Mouse (Mus musculus): ENCODE data around the gene Ncf1. TPM values are rescaled to one million over a fixed set of nuclear protein-coding genes. Genes with fewer than 3 reads are reported as not detected.

Ncf1 gene
- polyA plus RNA-seq, 1 experiment from 2014 or later, result 6.0 TPM

DNA sequence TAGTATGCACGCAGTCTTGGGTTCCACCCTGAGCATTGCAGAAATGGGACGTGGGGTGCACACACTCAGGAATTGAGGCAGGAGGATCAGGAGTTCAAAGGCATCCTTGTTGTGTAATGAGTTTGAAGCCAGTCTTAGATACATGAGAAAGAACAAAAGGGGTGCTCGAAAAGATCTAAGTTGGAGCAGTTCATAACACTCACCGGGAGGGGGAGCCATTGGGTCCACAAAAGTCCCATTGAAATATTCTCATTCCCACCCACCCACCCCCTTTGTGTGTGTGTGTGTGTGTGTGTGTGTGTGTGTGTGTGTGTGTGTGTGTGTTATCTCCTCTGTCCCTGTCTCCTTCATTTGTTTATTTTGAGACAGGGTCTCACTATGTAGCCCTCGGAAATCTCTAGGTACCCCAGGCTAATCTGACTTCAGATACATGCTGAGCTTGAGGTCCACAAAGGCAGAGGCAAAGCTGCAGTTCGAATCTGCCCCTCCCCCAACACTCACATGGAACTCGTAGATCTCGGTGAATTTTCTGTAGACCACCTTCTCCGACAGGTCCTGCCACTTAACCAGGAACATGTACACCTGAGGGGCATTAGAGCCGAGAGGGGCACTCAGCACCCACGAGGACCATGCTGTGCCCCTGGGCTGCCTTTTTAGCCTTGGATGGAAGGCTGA, 1.7 kb downstream of the Ncf1 start:
- H3K27me3 ChIP-seq (replicated peaks), result no peaks in the 10 kb centered on the region
- H3K4me2 ChIP-seq (replicated peaks), result no peak overlapping the region
- no peak overlapping the region for H3K4me3 ChIP-seq (replicated peaks)
- ATAC-seq, result no peak
- no peak overlapping the region for H3K9ac ChIP-seq
- H3K27ac ChIP-seq, result no peak overlapping the region
- H3K4me1 ChIP-seq (replicated peaks), result 0 out of 2 replicates have a peak, but pooled peaks cover 10% of the 10 kb centered on the region
- WGBS, result 38% methylated on average over 11 of the region's 11 CpGs
- no peaks in the 10 kb centered on the region for H3K9me3 ChIP-seq
- no peaks in the 10 kb centered on the region for H3K36me3 ChIP-seq

DNA sequence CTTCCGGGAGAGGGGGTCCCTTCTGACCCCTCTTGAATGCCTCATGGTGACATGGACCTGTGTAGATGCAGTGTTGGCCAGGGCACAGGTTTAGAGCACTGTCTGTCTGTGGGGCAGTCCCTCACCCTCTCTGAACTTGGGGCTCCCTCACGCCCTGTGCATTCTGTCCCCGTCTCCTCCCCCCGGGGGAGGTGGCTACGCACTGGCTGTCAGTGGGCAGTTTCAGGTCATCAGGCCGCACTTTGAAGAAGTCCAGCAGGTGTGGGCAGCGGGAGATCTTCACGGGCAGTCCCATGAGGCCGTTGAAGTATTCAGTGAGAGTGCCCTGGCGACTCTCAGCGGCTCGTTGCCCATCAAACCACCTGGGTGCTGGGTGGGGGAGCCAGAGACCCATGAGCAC, 2.5 kb downstream of the Ncf1 start:
- no peaks in the 10 kb centered on the region for H3K36me3 ChIP-seq
- WGBS, result 59% methylated on average over 12 of the region's 12 CpGs
- no peak overlapping the region for H3K27ac ChIP-seq
- H3K9ac ChIP-seq, result no peak overlapping the region
- ATAC-seq, result no peak
- H3K9me3 ChIP-seq, result no peaks in the 10 kb centered on the region
- H3K4me2 ChIP-seq (replicated peaks), result no peak overlapping the region
- H3K27me3 ChIP-seq (replicated peaks), result no peaks in the 10 kb centered on the region; the same call in 1 of the 2 replicates
- H3K4me1 ChIP-seq (replicated peaks), result peaks cover 6% of the 10 kb centered on the region; the same call in 1 of the 2 replicates
- H3K4me3 ChIP-seq (replicated peaks), result no peak overlapping the region

GRCm38 (mm10) chr5:134225110-134225901, 4.1 kb downstream of the Ncf1 start:
- Histone ChIP-seq H3K4me1 (replicated peaks) (peaks cover 9% of the 10 kb centered on the region), H3K27me3 (replicated peaks) (no peaks in the 10 kb centered on the region; the same call in 1 of the 2 replicates), H3K4me3 (replicated peaks) (no peak overlapping the region), H3K4me2 (replicated peaks) (no peak overlapping the region), H3K9ac (no peak overlapping the region), H3K9me3 (no peaks in the 10 kb centered on the region), H3K27ac (no peak overlapping the region), H3K36me3 (no peaks in the 10 kb centered on the region)
- WGBS, result 79% methylated on average over 30 of the region's 30 CpGs
- ATAC-seq, result no peak

- no peaks in the 10 kb centered on the region for H3K36me3 ChIP-seq
- ATAC-seq, result peak; percentile 26; the same call in 1 of the 2 replicates
- H3K9ac ChIP-seq, result no peak overlapping the region
- 3% methylated on average over 36 of the region's 36 CpGs for WGBS
- no peaks in the 10 kb centered on the region; the same call in 1 of the 2 replicates for H3K27me3 ChIP-seq (replicated peaks)
- H3K9me3 ChIP-seq, result no peaks in the 10 kb centered on the region
- no peak overlapping the region for H3K27ac ChIP-seq
- peak overlapping the region; percentile 68 for H3K4me2 ChIP-seq (replicated peaks)
- peaks cover 9% of the 10 kb centered on the region for H3K4me1 ChIP-seq (replicated peaks)
- H3K4me3 ChIP-seq (replicated peaks), result peak overlapping the region; percentile 23
Measured at GRCm38 (mm10) chr5:134221708-134222150, 7.7 kb downstream of the Ncf1 start.

DNA sequence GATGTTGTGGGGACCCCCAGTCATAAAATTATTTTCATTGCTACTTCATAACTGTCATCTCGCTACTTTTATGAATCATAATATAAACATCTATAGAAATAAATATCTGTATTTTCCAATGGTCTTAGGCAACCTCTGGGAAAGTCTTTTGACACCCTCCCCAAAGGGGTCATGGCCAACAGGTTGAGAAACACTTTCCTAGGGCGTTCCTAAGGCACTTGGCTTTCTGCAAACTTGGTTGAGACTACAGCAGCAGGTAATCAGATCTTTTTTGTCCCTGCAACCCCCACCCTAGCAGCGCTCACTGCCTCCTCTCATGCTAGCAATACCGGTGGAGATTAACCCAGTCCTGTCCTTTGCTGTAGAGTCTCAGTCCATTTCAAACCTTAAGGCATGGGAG, 8.1 kb downstream of the Ncf1 start:
- Histone ChIP-seq H3K27ac (no peak overlapping the region), H3K4me2 (replicated peaks) (peak overlapping the region; percentile 68), H3K4me1 (replicated peaks) (peaks cover 9% of the 10 kb centered on the region), H3K9me3 (no peaks in the 10 kb centered on the region), H3K4me3 (replicated peaks) (peak overlapping the region; percentile 23; the same call in 1 of the 2 replicates), H3K27me3 (replicated peaks) (no peaks in the 10 kb centered on the region; the same call in 1 of the 2 replicates), H3K9ac (no peak overlapping the region), H3K36me3 (no peaks in the 10 kb centered on the region)
- no peak for ATAC-seq
- 43% methylated on average over 4 of the region's 4 CpGs for WGBS

DNA sequence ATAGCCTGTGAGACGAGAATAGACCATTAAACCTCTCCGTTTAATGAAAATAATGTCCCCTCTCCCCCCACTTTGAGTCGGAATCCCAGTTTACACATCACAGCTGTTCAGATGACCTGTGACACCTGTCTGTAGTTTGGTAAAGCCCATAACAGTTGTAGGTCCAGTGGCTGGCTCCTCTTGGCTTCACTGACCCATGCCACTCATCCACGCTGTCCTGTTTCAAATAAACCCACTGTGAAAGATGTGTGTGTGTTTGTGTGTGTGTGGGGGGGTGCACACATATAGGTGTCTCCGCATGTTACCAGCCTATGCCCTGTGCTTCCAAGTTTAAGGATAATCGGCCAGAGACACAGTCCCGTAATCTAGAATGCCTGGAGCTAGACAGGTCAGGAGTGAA, 11.5 kb downstream of the Ncf1 start:
- no peaks in the 10 kb centered on the region for H3K9me3 ChIP-seq
- no peak overlapping the region for H3K27ac ChIP-seq
- no peak for ATAC-seq
- no peak overlapping the region for H3K4me2 ChIP-seq (replicated peaks)
- no peaks in the 10 kb centered on the region; the same call in 1 of the 2 replicates for H3K27me3 ChIP-seq (replicated peaks)
- H3K4me3 ChIP-seq (replicated peaks), result no peak overlapping the region
- WGBS, result 84% methylated on average over 7 of the region's 7 CpGs
- no peak overlapping the region for H3K9ac ChIP-seq
- peaks cover 9% of the 10 kb centered on the region for H3K4me1 ChIP-seq (replicated peaks)
- H3K36me3 ChIP-seq, result no peaks in the 10 kb centered on the region

- Histone ChIP-seq H3K4me3 (replicated peaks) (no peak overlapping the region), H3K36me3 (no peaks in the 10 kb centered on the region), H3K27me3 (replicated peaks) (no peaks in the 10 kb centered on the region), H3K9me3 (no peaks in the 10 kb centered on the region), H3K4me2 (replicated peaks) (no peak overlapping the region), H3K27ac (no peak overlapping the region), H3K9ac (0 out of 2 replicates have a peak overlapping the region, but pooled peaks have one; percentile 10), H3K4me1 (replicated peaks) (peaks cover 4% of the 10 kb centered on the region; the same call in 1 of the 2 replicates)
- 62% methylated on average over 12 of the region's 12 CpGs for WGBS
- peak; percentile 32; the same call in 1 of the 2 replicates for ATAC-seq
Measured at GRCm38 (mm10) chr5:134214021-134214806, 15.2 kb downstream of the Ncf1 start.

- H3K4me1 ChIP-seq (replicated peaks), result peaks cover 4% of the 10 kb centered on the region; the same call in 1 of the 2 replicates
- no peak overlapping the region for H3K9ac ChIP-seq
- no peak overlapping the region for H3K4me2 ChIP-seq (replicated peaks)
- no peak overlapping the region for H3K4me3 ChIP-seq (replicated peaks)
- no peaks in the 10 kb centered on the region for H3K36me3 ChIP-seq
- ATAC-seq, result peak; percentile 45; the same call in 1 of the 2 replicates
- no peaks in the 10 kb centered on the region for H3K27me3 ChIP-seq (replicated peaks)
- H3K27ac ChIP-seq, result no peak overlapping the region
- no peaks in the 10 kb centered on the region for H3K9me3 ChIP-seq
- WGBS, result 17% methylated on average over 11 of the region's 11 CpGs
Measured at GRCm38 (mm10) chr5:134209931-134210554, 19.4 kb downstream of the Ncf1 start.

DNA sequence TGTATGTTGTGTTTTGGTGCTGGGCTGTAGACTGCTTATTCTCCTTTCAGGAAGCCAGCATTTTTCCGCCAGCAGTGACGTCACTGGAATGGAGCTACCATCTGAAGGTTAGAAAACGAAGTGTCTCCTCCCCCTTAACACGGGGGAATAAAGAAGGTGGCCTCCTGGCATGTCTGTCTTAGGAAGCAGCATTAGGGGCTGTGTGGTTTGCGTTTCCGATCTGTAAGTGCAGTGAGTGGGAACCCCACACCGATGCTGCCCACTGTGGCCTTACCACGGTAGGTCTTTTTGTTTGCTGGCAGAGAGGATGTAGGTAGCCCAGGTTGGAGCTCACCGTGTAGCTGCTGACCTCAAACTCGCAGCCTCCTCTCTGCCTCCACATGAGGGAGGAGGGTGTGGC, 22.7 kb downstream of the Ncf1 start:
- Histone ChIP-seq H3K36me3 (0 out of 2 replicates have a peak, but pooled peaks cover 2% of the 10 kb centered on the region), H3K27ac (no peak overlapping the region), H3K9me3 (no peaks in the 10 kb centered on the region), H3K4me2 (replicated peaks) (no peak overlapping the region), H3K27me3 (replicated peaks) (no peaks in the 10 kb centered on the region), H3K9ac (no peak overlapping the region), H3K4me3 (replicated peaks) (no peak overlapping the region), H3K4me1 (replicated peaks) (peaks cover 4% of the 10 kb centered on the region; the same call in 1 of the 2 replicates)
- ATAC-seq, result no peak
- 78% methylated on average over 10 of the region's 10 CpGs for WGBS

GRCm38 (mm10) chr5:134193664-134194063, 35.8 kb downstream of the Ncf1 start:
- no peaks in the 10 kb centered on the region for H3K27me3 ChIP-seq (replicated peaks)
- H3K4me1 ChIP-seq (replicated peaks), result no peaks in the 10 kb centered on the region
- H3K27ac ChIP-seq, result no peak overlapping the region
- no peaks in the 10 kb centered on the region for H3K9me3 ChIP-seq
- H3K36me3 ChIP-seq, result 0 out of 2 replicates have a peak, but pooled peaks cover 7% of the 10 kb centered on the region
- H3K9ac ChIP-seq, result no peak overlapping the region
- H3K4me2 ChIP-seq (replicated peaks), result no peak overlapping the region
- 86% methylated on average over 8 of the region's 8 CpGs for whole genome bisulfite sequencing
- H3K4me3 ChIP-seq (replicated peaks), result no peak overlapping the region
- no peak for ATAC-seq

- ATAC-seq, result no peak
- 65% methylated on average over 7 of the region's 7 CpGs for WGBS
- Histone ChIP-seq H3K27me3 (replicated peaks) (no peaks in the 10 kb centered on the region), H3K27ac (no peak overlapping the region), H3K4me1 (replicated peaks) (peaks cover 5% of the 10 kb centered on the region), H3K9me3 (no peaks in the 10 kb centered on the region), H3K4me2 (replicated peaks) (no peak overlapping the region), H3K4me3 (replicated peaks) (no peak overlapping the region), H3K36me3 (no peaks in the 10 kb centered on the region), H3K9ac (no peak overlapping the region)
Measured at GRCm38 (mm10) chr5:134188571-134188970, 40.9 kb downstream of the Ncf1 start.
